In the genomic region with DNA sequence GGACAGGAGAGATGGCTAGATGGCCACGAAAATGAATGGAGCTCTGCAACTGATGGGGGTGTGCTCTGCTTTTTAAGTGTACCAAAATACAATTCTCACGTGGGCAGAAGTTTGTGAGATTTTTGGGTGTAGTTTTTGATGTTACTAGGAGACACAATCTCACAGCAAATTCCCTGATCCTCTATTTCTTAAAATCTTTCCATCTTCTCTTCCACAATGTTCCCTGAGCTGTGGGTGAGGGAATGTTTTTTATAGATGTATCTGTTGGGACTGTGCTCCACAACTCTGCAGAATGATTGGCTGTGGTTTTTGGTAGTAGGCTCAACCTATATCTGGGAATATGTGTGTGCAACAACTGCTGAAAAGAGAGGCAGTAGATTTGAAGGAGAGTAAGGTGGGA, we compare ENCODE assay signal across 34 mouse cellular contexts. TPM values are rescaled to one million over a fixed set of nuclear protein-coding genes. Genes with fewer than 3 reads are reported as not detected.
"Had no signal": no experiment of that assay in that cellular context is flagged by ENCODE, and none has a peak within 500 bp of the region (broad histone marks: within the 10 kb centered on the region; RNA-seq: fewer than 3 reads in every experiment).

No protein-coding gene starts in this region.

- DNase-seq: gastrocnemius, adult 2 months; gastrocnemius, postnatal 25 days; heart, adult 18-20 months; heart, postnatal 10 days; heart, postnatal 4 days; kidney, adult 18-20 months; kidney, adult 8-10 months; kidney, postnatal 10 days; kidney, postnatal 25 days; kidney, postnatal 4 days; liver; liver, embryonic 13.5 days had no signal

- ATAC-seq: forebrain, embryonic 16.5 days; hindbrain, embryonic 16.5 days; inflammation-experienced regulatory T-cells, adult 6 months; intestine, embryonic 15.5 days; intestine, postnatal 0 days had no signal

- H3K27ac ChIP-seq: gastrocnemius, adult 2 months; heart, embryonic 10.5 days; hindbrain, embryonic 10.5 days; hindbrain, embryonic 12.5 days; hindbrain, embryonic 14.5 days; intestine, embryonic 15.5 days; layer of hippocampus, adult 2 months; limb, embryonic 10.5 days; limb, embryonic 12.5 days; liver, embryonic 13.5 days; liver, embryonic 15.5 days had no signal

- H3K4me3 ChIP-seq: gastrocnemius, adult 2 months; heart, embryonic 10.5 days; heart, embryonic 12.5 days; hindbrain, embryonic 10.5 days; hindbrain, embryonic 12.5 days; intestine, embryonic 15.5 days; layer of hippocampus, adult 2 months; limb, embryonic 10.5 days; limb, embryonic 12.5 days; liver, embryonic 13.5 days; liver, embryonic 15.5 days had no signal

RNA-seq across cellular contexts. Expression of a gene that starts 1.6 kb away (rescaled TPM):
- total RNA-seq: gastrocnemius, adult 2 months; gastrocnemius, postnatal 25 days; gastrocnemius, postnatal 4 days; granulocyte monocyte progenitor cell, adult 5-6 weeks; heart, adult 18-20 months; heart, adult 8-10 months; heart, postnatal 10 days; heart, postnatal 25 days; heart, postnatal 4 days; layer of hippocampus, adult 2 months; layer of hippocampus, postnatal 10 days; layer of hippocampus, postnatal 25 days; left cerebral cortex, adult 18-20 months; left cerebral cortex, postnatal 10 days had no signal

RNA-seq across cellular contexts. Expression of a gene that starts 5.3 kb away (rescaled TPM):
- total RNA-seq: gastrocnemius, adult 2 months; gastrocnemius, postnatal 25 days; gastrocnemius, postnatal 4 days; granulocyte monocyte progenitor cell, adult 5-6 weeks; heart, adult 18-20 months; heart, adult 8-10 months; heart, postnatal 10 days; heart, postnatal 25 days; heart, postnatal 4 days; layer of hippocampus, adult 2 months; layer of hippocampus, postnatal 10 days; layer of hippocampus, postnatal 25 days; left cerebral cortex, adult 18-20 months; left cerebral cortex, postnatal 10 days had no signal

RNA-seq across cellular contexts. Expression of a gene that starts 10.6 kb away (rescaled TPM):
- total RNA-seq: gastrocnemius, adult 2 months; gastrocnemius, postnatal 25 days; gastrocnemius, postnatal 4 days; granulocyte monocyte progenitor cell, adult 5-6 weeks; heart, adult 18-20 months; heart, adult 8-10 months; heart, postnatal 10 days; heart, postnatal 25 days; heart, postnatal 4 days; layer of hippocampus, adult 2 months; layer of hippocampus, postnatal 10 days; layer of hippocampus, postnatal 25 days; left cerebral cortex, adult 18-20 months; left cerebral cortex, postnatal 10 days had no signal

RNA-seq across cellular contexts. Expression of a gene that starts 13.1 kb away (rescaled TPM):
- total RNA-seq: gastrocnemius, adult 2 months; gastrocnemius, postnatal 25 days; gastrocnemius, postnatal 4 days; granulocyte monocyte progenitor cell, adult 5-6 weeks; heart, adult 18-20 months; heart, adult 8-10 months; heart, postnatal 10 days; heart, postnatal 25 days; heart, postnatal 4 days; layer of hippocampus, adult 2 months; layer of hippocampus, postnatal 10 days; layer of hippocampus, postnatal 25 days; left cerebral cortex, adult 18-20 months; left cerebral cortex, postnatal 10 days had no signal

RNA-seq across cellular contexts. Expression of a gene that starts 16.7 kb away (rescaled TPM):
- total RNA-seq: gastrocnemius, adult 2 months; gastrocnemius, postnatal 25 days; gastrocnemius, postnatal 4 days; granulocyte monocyte progenitor cell, adult 5-6 weeks; heart, adult 18-20 months; heart, adult 8-10 months; heart, postnatal 10 days; heart, postnatal 25 days; heart, postnatal 4 days; layer of hippocampus, adult 2 months; layer of hippocampus, postnatal 10 days; layer of hippocampus, postnatal 25 days; left cerebral cortex, adult 18-20 months; left cerebral cortex, postnatal 10 days had no signal
